Mouse (Mus musculus) adrenal gland, adult 8-10 months (tissue): ENCODE measurements at regions not wholly inside any gene's neighbourhood (a gene's known extent, or its start where the extent isn't known, plus 50 kb on each side); places are given as distances from the start of the nearest gene placed in this dataset.
A peak's percentile ranks its signal among the peaks of the same experiment; 100 is the strongest.

Experiments used
- DNase-seq: peaks from one replicate; pipeline ENCODE4 v3.0.0; 2022

GRCm38 (mm10) chr10:17003123-17003849, 719.7 kb upstream of the Cited2 start:
- DNase-seq: no peak

- DNase-seq: no peak
These were observed 714.3 kb upstream of the Cited2 start for GRCm38 (mm10) chr10:17008683-17009082.

- DNase-seq: no peak
These were observed 713.0 kb upstream of the Cited2 start for GRCm38 (mm10) chr10:17010047-17010446.

- DNase-seq: no peak
These were observed 711.1 kb upstream of the Cited2 start for GRCm38 (mm10) chr10:17011876-17012275.

GRCm38 (mm10) chr10:17012541-17012975, 710.5 kb upstream of the Cited2 start:
- no peak for DNase-seq

GRCm38 (mm10) chr10:17014826-17015225, 708.2 kb upstream of the Cited2 start:
- DNase-seq: no peak

- no peak for DNase-seq
These were observed 706.2 kb upstream of the Cited2 start for GRCm38 (mm10) chr10:17016854-17017253.

- no peak for DNase-seq
These were observed 700.5 kb upstream of the Cited2 start for GRCm38 (mm10) chr10:17022216-17023158.

- peak; percentile 61 for DNase-seq
These were observed 699.3 kb upstream of the Cited2 start for GRCm38 (mm10) chr10:17023571-17024293.

GRCm38 (mm10) chr10:17024294-17024665, 698.7 kb upstream of the Cited2 start:
- DNase-seq: no peak

GRCm38 (mm10) chr10:17034892-17035775, 687.9 kb upstream of the Cited2 start:
- peak; percentile 69 for DNase-seq

- no peak for DNase-seq
These were observed 684.6 kb upstream of the Cited2 start for GRCm38 (mm10) chr10:17038259-17039043.

- no peak for DNase-seq
These were observed 680.9 kb upstream of the Cited2 start for GRCm38 (mm10) chr10:17042090-17042489.

GRCm38 (mm10) chr10:17042973-17043372, 680.0 kb upstream of the Cited2 start:
- DNase-seq: no peak

- DNase-seq: no peak
These were observed 676.3 kb upstream of the Cited2 start for GRCm38 (mm10) chr10:17046765-17047164.

GRCm38 (mm10) chr10:17072906-17073305, 650.1 kb upstream of the Cited2 start:
- DNase-seq: no peak

- DNase-seq: no peak
These were observed 649.0 kb upstream of the Cited2 start for GRCm38 (mm10) chr10:17074013-17074401.

GRCm38 (mm10) chr10:17074402-17075027, 648.5 kb upstream of the Cited2 start:
- DNase-seq: no peak

GRCm38 (mm10) chr10:17075147-17075546, 647.9 kb upstream of the Cited2 start:
- DNase-seq: no peak

GRCm38 (mm10) chr10:17075576-17075975, 647.4 kb upstream of the Cited2 start:
- no peak for DNase-seq

- DNase-seq: no peak
These were observed 646.8 kb upstream of the Cited2 start for GRCm38 (mm10) chr10:17076186-17076585.
